Mouse (Mus musculus) thymus, adult 2 months (tissue): ENCODE measurements around the gene Samd4. TPM values are rescaled to one million over a fixed set of nuclear protein-coding genes. Genes with fewer than 3 reads are reported as not detected.

Experiments used
- DNase-seq: peaks from one replicate; pipeline ENCODE4 v3.0.0; 2021
- H3K27ac ChIP-seq: fragments of 200-500 bp; 2 replicates; pipeline ENCODE4 v1.5.1; 2012; ENCODE audit warnings: low read length, control low read depth; ENCODE audit not compliant: control insufficient read depth, insufficient read depth
- H3K27me3 ChIP-seq: fragments of 200-500 bp; 2 replicates; pipeline ENCODE4 v1.6.1; 2012; ENCODE audit warnings: mild to moderate bottlenecking, low read length, moderate library complexity, mixed read lengths; ENCODE audit not compliant: control insufficient read depth, insufficient read depth
- H3K36me3 ChIP-seq: fragments of 200-500 bp; 2 replicates; pipeline ENCODE4 v1.6.1; 2012; ENCODE audit warnings: mild to moderate bottlenecking, low read length, moderate library complexity; ENCODE audit not compliant: control insufficient read depth, insufficient read depth
- H3K4me1 ChIP-seq: fragments of 200-500 bp; replicated peaks from 2 replicates; pipeline ENCODE4 v1.6.1; 2012; ENCODE audit warnings: low read length; ENCODE audit not compliant: control insufficient read depth, insufficient read depth
- H3K4me3 ChIP-seq: fragments of 200-500 bp; 2 replicates; pipeline ENCODE4 v1.5.1; 2012; ENCODE audit warnings: mild to moderate bottlenecking, low read length, control low read depth, moderate library complexity; ENCODE audit not compliant: control insufficient read depth, insufficient read depth
- CTCF ChIP-seq: fragments of 200-500 bp; IDR thresholded peaks from 2 replicates; pipeline ENCODE4 v1.5.1; 2012; ENCODE audit warnings: mild to moderate bottlenecking, control low read depth, low read length, moderate library complexity, borderline replicate concordance; ENCODE audit not compliant: control insufficient read depth, poor library complexity, insufficient read depth; ENCODE audit errors: extremely low read depth
- POLR2A ChIP-seq: fragments of 200-500 bp; IDR thresholded peaks from 2 replicates; pipeline ENCODE4 v1.6.1; 2012; ENCODE audit warnings: mild to moderate bottlenecking, low read length, control low read depth, moderate library complexity; ENCODE audit not compliant: control insufficient read depth, poor library complexity, insufficient read depth; ENCODE audit errors: extremely low read depth
- WGBS: fragments of 180-500 bp; shearing (Covaris S2); methylation state at CpG from one replicate; pipeline ENCODE4 v1.1.7; 2018; 5-methylcytosine and 5-hydroxymethylcytosine counted together
- polyA plus RNA-seq: library from polyadenylated mRNA; depleted of rRNA; stranded (reverse); fragments of >200 nt; gene quantifications from 2 replicates; pipeline ENCODE4 v1.2.3, GENCODE M21; 2012

Gene Samd4
- polyA plus RNA-seq, 1 experiment: 3.1 TPM

DNA sequence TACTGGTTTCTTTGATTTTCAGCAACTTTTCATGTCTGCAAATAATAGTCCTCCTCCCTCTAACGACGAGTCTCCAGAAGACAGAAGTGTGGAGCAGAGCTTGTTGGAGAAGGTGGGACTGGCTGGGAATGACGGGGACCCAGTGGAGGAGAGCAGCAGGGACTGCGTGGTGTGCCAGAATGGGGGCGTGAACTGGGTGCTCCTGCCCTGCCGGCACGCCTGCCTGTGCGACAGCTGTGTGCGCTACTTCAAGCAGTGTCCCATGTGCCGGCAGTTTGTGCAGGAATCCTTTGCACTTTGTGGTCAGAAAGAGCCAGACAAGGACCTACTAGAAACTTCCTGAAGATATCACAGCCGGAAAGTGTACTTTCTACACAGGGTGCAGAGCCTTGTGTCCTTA is 29.0 kb upstream of the Samd4 start:
- Histone ChIP-seq H3K4me1 (no peaks in the 10 kb centered on the region), H3K4me3 (no peak overlapping the region), H3K27ac (no peak overlapping the region), H3K36me3 (no peaks in the 10 kb centered on the region), H3K27me3 (no peaks in the 10 kb centered on the region)
- no peak for DNase-seq
- TF ChIP-seq CTCF: no peak
- no peak for TF ChIP-seq POLR2A
- 96% methylated on average over 11 of the region's 11 CpGs for WGBS

- H3K4me3 ChIP-seq: no peak overlapping the region
- TF ChIP-seq POLR2A: no peak
- no peak for TF ChIP-seq CTCF
Observed at GRCm38 (mm10) chr14:46862922-46863321, 19.7 kb upstream of the Samd4 start.

DNA sequence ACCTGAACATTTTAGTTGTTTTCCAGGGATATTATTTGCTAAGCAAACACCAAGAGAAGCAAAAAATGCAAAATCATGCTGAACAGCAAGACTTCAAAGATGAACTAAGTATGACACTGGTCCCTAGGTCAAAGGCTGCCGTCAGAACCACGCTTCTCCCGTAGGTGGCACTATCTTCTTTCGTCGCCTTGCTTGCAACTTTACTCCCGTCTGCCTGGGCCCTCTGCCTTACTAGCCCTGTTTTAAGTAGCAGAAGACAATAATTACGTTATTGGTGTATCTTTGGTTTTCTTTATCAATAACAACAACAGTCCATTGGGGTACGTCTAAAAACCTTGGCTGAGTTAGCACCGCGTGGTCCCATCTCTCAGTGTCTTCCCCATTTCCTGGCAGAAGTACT is 1.7 kb upstream of the Samd4 start:
- DNase-seq: peak; percentile 60
- no peak overlapping the region for H3K4me3 ChIP-seq
- H3K27me3 ChIP-seq: peaks cover 23% of the 10 kb centered on the region
- no peaks in the 10 kb centered on the region for H3K36me3 ChIP-seq
- TF ChIP-seq CTCF: no peak
- no peak for TF ChIP-seq POLR2A
- H3K4me1 ChIP-seq: peaks cover 10% of the 10 kb centered on the region
- WGBS: 12% methylated on average over 10 of the region's 10 CpGs
- no peak overlapping the region for H3K27ac ChIP-seq

More at GRCm38 (mm10) chr14:46862922-46863321, 19.7 kb upstream of the Samd4 start:
- Histone ChIP-seq H3K36me3 (no peaks in the 10 kb centered on the region), H3K27ac (no peak overlapping the region), H3K27me3 (no peaks in the 10 kb centered on the region), H3K4me1 (no peaks in the 10 kb centered on the region)
- WGBS: 77% methylated on average over 5 of the region's 5 CpGs
- DNase-seq: no peak

DNA sequence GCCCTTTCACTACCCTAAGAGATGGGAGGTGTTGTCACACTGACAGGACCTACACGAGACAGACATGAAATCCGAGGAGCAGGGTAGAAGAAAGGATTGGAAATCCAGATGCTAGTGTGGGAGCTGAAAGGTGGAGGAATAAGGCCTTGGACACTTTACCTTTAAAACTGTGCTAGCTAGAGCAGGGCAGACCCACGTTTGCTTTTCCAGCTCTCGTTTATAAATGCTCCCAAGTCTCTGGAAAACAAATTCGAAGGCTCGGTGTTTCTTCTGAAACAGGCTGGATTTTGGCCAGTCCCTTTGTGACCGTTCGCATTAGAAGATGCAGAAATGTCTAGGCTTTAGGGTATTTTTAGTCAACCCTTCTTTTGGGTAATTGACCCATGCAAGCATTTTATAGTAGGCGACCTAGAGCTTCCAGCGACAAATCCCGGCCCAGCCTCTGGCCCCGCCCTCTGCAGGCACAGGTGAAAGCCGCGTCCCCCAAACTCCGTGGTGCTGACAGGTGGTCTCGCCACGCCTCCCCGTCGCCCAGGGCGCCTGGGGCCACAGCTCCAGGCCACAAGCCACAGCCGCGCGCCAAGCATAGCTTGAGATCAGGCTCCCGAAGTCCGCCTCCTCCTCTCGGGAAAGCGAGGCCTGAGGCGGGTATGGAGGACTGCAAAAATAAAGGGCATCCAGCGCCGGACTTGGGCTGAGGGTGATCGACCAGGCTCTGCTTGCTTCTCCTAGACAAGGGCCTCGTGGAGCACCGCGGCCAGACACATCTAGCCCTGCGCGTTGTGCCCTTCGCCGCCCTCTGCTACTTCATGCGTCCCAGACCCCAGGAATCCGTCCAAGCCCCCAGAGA is 848 bp upstream of the Samd4 start:
- no peak for TF ChIP-seq CTCF
- TF ChIP-seq POLR2A: no peak
- H3K27me3 ChIP-seq: peaks cover 23% of the 10 kb centered on the region

DNA sequence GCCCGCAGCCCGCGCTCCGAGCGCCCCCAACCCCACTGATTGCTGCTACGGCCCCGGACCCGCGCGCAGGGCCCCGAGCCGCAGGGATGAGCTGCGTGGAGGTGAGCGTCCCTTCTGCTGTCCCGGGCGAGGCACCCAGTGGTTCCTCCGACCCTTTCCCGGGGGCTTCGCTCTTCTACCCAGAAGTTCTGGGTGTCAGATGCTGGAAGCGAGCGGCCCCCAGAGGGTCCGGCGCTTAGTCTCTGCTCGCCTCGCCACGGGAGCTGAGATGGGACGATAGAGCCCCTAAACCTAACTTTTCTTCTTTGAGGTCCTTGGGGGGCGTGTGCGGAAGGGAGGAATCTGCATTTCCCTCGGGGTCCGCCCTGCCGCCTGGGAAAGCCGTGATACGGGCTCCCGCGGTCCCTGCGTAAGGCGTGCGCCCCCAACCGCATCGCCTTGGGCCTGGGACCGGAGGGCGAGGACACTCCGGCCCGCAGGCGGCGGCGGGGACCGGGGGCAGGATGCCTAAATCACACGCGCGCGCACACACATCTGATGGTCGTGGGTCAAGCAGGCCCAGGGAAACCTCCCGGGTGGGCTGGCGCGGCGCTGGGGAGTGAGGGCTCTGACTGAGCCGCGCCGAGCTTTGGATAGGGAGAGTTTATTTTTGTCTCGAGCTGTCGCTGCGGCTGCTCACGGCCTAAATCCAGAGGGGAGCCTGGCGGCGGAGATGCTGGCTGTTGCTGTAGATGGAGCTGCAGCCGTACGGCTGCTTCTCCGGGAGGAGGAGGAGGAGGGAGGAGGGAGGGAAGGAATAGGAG is 615 bp downstream of the Samd4 start:
- 2% methylated on average over 67 of the region's 70 CpGs for WGBS
- DNase-seq: peak; percentile 11
- Histone ChIP-seq H3K27me3 (peaks cover 23% of the 10 kb centered on the region), H3K27ac (no peak overlapping the region), H3K4me3 (peak overlapping the region; percentile 20), H3K36me3 (no peaks in the 10 kb centered on the region), H3K4me1 (peaks cover 10% of the 10 kb centered on the region)
- no peak for TF ChIP-seq CTCF
- TF ChIP-seq POLR2A: no peak

More for the DNA sequence above, 848 bp upstream of the Samd4 start:
- Histone ChIP-seq H3K36me3 (no peaks in the 10 kb centered on the region), H3K4me3 (no peak overlapping the region), H3K27ac (no peak overlapping the region), H3K4me1 (peaks cover 10% of the 10 kb centered on the region)
- peak; percentile 5 for DNase-seq
- WGBS: 19% methylated on average over 40 of the region's 40 CpGs

DNA sequence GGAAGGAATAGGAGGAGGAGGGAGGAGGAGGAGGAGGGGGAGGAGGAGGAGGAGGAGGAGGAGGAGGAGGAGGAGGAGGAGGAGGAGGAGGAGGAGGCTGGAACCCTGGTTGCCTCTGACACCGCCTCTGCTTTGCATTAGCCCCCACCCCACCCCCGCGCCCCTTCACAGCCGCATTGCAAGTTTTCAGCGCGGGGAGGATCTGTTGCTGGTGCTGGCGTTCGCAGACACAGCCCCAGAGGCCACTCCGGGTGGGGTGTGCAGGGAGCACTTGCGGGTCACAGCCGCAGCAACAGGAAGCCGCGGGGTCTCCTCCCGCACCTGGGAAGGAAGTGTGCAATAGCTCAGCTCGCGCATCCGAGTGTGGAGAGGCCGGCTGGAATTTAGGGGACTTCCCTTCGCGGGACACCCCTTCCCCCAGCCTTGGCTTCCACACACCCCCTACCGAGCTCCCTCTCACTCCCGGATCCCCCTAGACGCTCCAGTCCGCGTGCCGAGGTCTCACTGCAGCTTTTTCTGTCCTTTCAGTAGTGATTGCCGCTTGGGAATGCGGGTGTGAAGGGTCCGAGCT is 1.3 kb downstream of the Samd4 start:
- no peak for TF ChIP-seq CTCF
- no peak for TF ChIP-seq POLR2A
- Histone ChIP-seq H3K4me1 (peaks cover 10% of the 10 kb centered on the region), H3K27ac (no peak overlapping the region), H3K36me3 (no peaks in the 10 kb centered on the region), H3K27me3 (peaks cover 23% of the 10 kb centered on the region), H3K4me3 (peak overlapping the region; percentile 37)
- WGBS: under 1% methylated on average over 29 of the region's 29 CpGs
- DNase-seq: peak; percentile 13
